Mouse (Mus musculus): ENCODE data around the gene Hoxd12. TPM values are rescaled to one million over a fixed set of nuclear protein-coding genes. Genes with fewer than 3 reads are reported as not detected.

The Hoxd12 gene
- total and polyA plus RNA-seq, 3 experiments, result not detected

DNA sequence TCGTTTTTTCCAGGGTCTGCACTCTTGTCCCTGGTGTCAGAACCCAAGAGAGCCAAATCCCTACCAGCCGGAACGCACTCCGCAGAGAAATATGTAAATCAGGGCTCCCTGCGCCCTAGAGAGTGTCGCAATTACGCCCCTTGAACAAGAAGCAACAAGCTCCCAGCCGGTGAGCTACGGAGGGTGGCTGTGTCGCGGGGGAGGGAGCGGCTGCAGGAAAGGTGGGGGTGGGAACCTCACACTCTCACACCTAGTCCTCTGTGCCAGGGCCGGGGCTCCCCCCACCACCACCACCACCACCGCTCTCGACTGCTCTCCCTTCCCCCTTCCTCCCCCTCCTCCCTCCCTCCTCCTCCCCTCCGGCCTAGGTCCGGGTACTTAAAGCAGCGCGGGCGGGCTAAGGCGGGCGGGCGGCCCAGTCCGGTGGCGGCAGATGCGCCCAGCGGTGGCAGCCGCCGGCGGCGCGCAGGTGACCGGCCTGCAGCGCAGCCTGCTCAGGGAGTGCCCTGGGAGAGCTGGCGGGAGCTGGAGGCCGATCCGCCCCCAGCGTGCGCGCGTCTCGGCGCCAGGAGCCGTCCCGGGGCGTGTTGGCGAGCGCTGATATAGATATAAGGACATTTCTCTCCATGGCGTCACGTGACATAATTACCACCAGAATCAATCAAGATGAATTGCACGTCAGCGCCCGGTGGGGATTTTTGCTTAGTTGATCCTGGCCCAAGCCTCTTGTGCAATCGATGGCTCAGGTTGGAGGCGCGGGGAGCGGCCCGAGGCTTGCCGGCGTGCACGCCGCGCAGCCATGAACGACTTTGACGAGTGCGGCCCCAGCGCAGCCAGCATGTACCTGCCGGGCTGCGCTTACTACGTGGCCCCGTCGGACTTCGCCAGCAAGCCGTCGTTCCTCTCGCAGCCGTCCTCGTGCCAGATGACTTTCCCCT, 7.0 kb downstream of the Hoxd12 start:
- peaks cover 2 to 5% of the 10 kb centered on the region in 2 experiments for H3K27me3 ChIP-seq (ENCODE audit: control insufficient read depth in 1 of 2, insufficient read depth in 2 of 2, low read length in 2 of 2)
- H3K9me3 ChIP-seq (replicated peaks; ENCODE audit: insufficient read depth, low read length), result no peaks in the 10 kb centered on the region
- no peaks in the 10 kb centered on the region for H3K36me3 ChIP-seq (ENCODE audit: control insufficient read depth in 1 of 2, insufficient read depth in 2 of 2, low read length in 2 of 2)
- no peaks in the 10 kb centered on the region for H3K79me2 ChIP-seq (ENCODE audit: control insufficient read depth, insufficient read depth, low read length, poor library complexity)
- H3K9ac ChIP-seq (ENCODE audit: control insufficient read depth, low read depth, low read length, poor library complexity, severe bottlenecking), result no peak overlapping the region
- no peak for TF ChIP-seq MYC (IDR thresholded peaks at IDR 0.05; ENCODE audit: low read depth, low read length)
- no peak for TF ChIP-seq ZNF384 (IDR thresholded peaks at IDR 0.05; ENCODE audit: low read depth, low read length)
- TF ChIP-seq POLR2A (IDR thresholded peaks at IDR 0.05; ENCODE audit: control insufficient read depth in 1 of 2, insufficient read depth in 1 of 2, low read depth in 1 of 2, low read length in 2 of 2, poor library complexity in 1 of 2), result no peak
- no peak for TF ChIP-seq POLR2AphosphoS2 (IDR thresholded peaks at IDR 0.05; ENCODE audit: low read length)
- no peak for TF ChIP-seq TCF12 (IDR thresholded peaks at IDR 0.05; ENCODE audit: low read depth, low read length)
- TF ChIP-seq MEF2A (IDR thresholded peaks at IDR 0.05; ENCODE audit: extremely low read depth, insufficient replicate concordance, low read depth, low read length, poor library complexity, severe bottlenecking), result no peak
- TF ChIP-seq CTCF (IDR thresholded peaks at IDR 0.05 in 2 of 3, conservative IDR thresholded peaks at IDR 0.05 in 1 of 3; ENCODE audit: control insufficient read depth in 1 of 3, insufficient read depth in 1 of 3, low read depth in 2 of 3, low read length in 3 of 3, poor library complexity in 1 of 3, severe bottlenecking in 1 of 3), result no peak
- TF ChIP-seq USF2 (IDR thresholded peaks at IDR 0.05; ENCODE audit: borderline replicate concordance in 1 of 2, insufficient read depth in 1 of 2, low read depth in 1 of 2, low read length in 2 of 2), result no peak
- TF ChIP-seq ZMIZ1 (IDR thresholded peaks at IDR 0.05; ENCODE audit: low read depth, low read length), result no peak
- no peak for TF ChIP-seq CHD1 (IDR thresholded peaks at IDR 0.05; ENCODE audit: low read depth, low read length)
- TF ChIP-seq EP300 (IDR thresholded peaks at IDR 0.05; ENCODE audit: low read depth in 1 of 2, low read length in 2 of 2), result no peak
- TF ChIP-seq ZC3H11A (IDR thresholded peaks at IDR 0.05; ENCODE audit: low read depth, low read length), result no peak
- no peak for DNase-seq (ENCODE audit: low read depth, low spot score)
- H3K4me3 ChIP-seq (ENCODE audit: control insufficient read depth in 1 of 2, insufficient read depth in 1 of 2, low read depth in 2 of 2, low read length in 2 of 2), result no peak overlapping the region
- no peak overlapping the region for H3K27ac ChIP-seq (ENCODE audit: control insufficient read depth, low read depth, low read length)
- H3K4me1 ChIP-seq (ENCODE audit: control insufficient read depth in 1 of 2, insufficient read depth in 2 of 2, low read length in 2 of 2), result no peaks in the 10 kb centered on the region

DNA sequence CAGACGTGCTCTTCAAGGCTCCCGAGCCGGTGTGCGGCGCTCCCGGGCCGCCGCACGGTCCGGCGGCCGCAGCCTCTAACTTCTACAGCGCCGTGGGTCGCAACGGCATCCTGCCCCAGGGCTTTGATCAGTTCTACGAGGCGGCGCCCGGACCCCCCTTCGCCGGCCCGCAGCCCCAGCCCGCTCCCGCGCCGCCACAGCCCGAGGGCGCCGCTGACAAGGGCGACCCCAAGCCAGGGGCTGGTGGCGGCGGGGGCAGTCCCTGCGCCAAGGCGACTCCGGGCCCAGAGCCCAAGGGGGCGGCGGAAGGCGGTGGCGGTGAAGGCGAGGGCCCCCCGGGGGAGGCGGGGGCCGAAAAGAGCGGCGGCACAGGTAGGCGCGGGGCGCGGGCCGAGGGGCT, 8.0 kb downstream of the Hoxd12 start:
- no peak for DNase-seq (ENCODE audit: low read depth, low spot score)
- Histone ChIP-seq H3K27ac (ENCODE audit: control insufficient read depth, low read depth, low read length) (no peak overlapping the region), H3K4me3 (ENCODE audit: control insufficient read depth in 1 of 2, insufficient read depth in 1 of 2, low read depth in 2 of 2, low read length in 2 of 2) (no peak overlapping the region), H3K9me3 (replicated peaks; ENCODE audit: insufficient read depth, low read length) (no peaks in the 10 kb centered on the region), H3K36me3 (ENCODE audit: control insufficient read depth in 1 of 2, insufficient read depth in 2 of 2, low read length in 2 of 2) (no peaks in the 10 kb centered on the region), H3K9ac (ENCODE audit: control insufficient read depth, low read depth, low read length, poor library complexity, severe bottlenecking) (no peak overlapping the region), H3K27me3 (ENCODE audit: control insufficient read depth in 1 of 2, insufficient read depth in 2 of 2, low read length in 2 of 2) (peaks cover under 1 to 2% of the 10 kb centered on the region in 2 experiments), H3K4me1 (ENCODE audit: control insufficient read depth in 1 of 2, insufficient read depth in 2 of 2, low read length in 2 of 2) (no peaks in the 10 kb centered on the region), H3K79me2 (ENCODE audit: control insufficient read depth, insufficient read depth, low read length, poor library complexity) (no peaks in the 10 kb centered on the region)
- TF ChIP-seq JUND (IDR thresholded peaks at IDR 0.05; ENCODE audit: low read depth, low read length), result no peak
- TF ChIP-seq MXI1 (IDR thresholded peaks at IDR 0.05; ENCODE audit: low read depth, low read length), result no peak
- no peak for TF ChIP-seq TCF12 (IDR thresholded peaks at IDR 0.05; ENCODE audit: low read depth, low read length)
- TF ChIP-seq TAL1 (IDR thresholded peaks at IDR 0.05; ENCODE audit: low read length), result no peak
- TF ChIP-seq ZNF384 (IDR thresholded peaks at IDR 0.05; ENCODE audit: low read depth, low read length), result no peak
- TF ChIP-seq GABPA (IDR thresholded peaks at IDR 0.05; ENCODE audit: low read depth, low read length), result no peak
- TF ChIP-seq POLR2AphosphoS2 (IDR thresholded peaks at IDR 0.05; ENCODE audit: low read length), result no peak
- no peak for TF ChIP-seq UBTF (IDR thresholded peaks at IDR 0.05; ENCODE audit: borderline replicate concordance, insufficient read depth, low read depth, low read length)
- TF ChIP-seq SIN3A (IDR thresholded peaks at IDR 0.05; ENCODE audit: low read length), result no peak
- TF ChIP-seq POLR2AphosphoS5 (IDR thresholded peaks at IDR 0.05; ENCODE audit: borderline replicate concordance, low read depth, low read length), result no peak
- TF ChIP-seq MAZ (IDR thresholded peaks at IDR 0.05; ENCODE audit: low read depth, low read length), result no peak
- TF ChIP-seq ETS1 (IDR thresholded peaks at IDR 0.05; ENCODE audit: low read depth, low read length), result no peak
- TF ChIP-seq GATA1 (IDR thresholded peaks at IDR 0.05; ENCODE audit: low read depth, low read length), result no peak
- no peak for TF ChIP-seq SMC3 (IDR thresholded peaks at IDR 0.05; ENCODE audit: low read depth, low read length)
- TF ChIP-seq MYB (IDR thresholded peaks at IDR 0.05; ENCODE audit: low read depth, low read length), result no peak
- no peak for TF ChIP-seq HCFC1 (IDR thresholded peaks at IDR 0.05; ENCODE audit: low read depth, low read length)
- TF ChIP-seq CHD1 (IDR thresholded peaks at IDR 0.05; ENCODE audit: low read depth, low read length), result no peak
- no peak for TF ChIP-seq MYC (IDR thresholded peaks at IDR 0.05; ENCODE audit: low read depth, low read length)
- no peak for TF ChIP-seq ZC3H11A (IDR thresholded peaks at IDR 0.05; ENCODE audit: low read depth, low read length)
